Mouse (Mus musculus) gonadal fat pad, adult 2 months (tissue): ENCODE measurements around the gene Kif28. TPM values are rescaled to one million over a fixed set of nuclear protein-coding genes. Genes with fewer than 3 reads are reported as not detected.
"Not testable (repeated sequence)": the region's sequence is repeated elsewhere in the genome, so short reads cannot be mapped to it uniquely, and the experiment has no call there.

Source experiments
- DNase-seq: peaks from one replicate; pipeline ENCODE4 v3.0.0-alpha.2; 2012; ENCODE audit warnings: low read depth
- polyA plus RNA-seq: library from polyadenylated mRNA; depleted of rRNA; stranded (reverse); fragments of >200 nt; gene quantifications from 2 replicates; pipeline ENCODE4 v1.2.3, GENCODE M21; 2012

Gene Kif28
- polyA plus RNA-seq, 1 experiment: not detected

- no peak for DNase-seq
These were observed 40.9 kb downstream of the Kif28 start for GRCm38 (mm10) chr1:179704150-179704549.

GRCm38 (mm10) chr1:179689479-179689878 is 55.6 kb downstream of the Kif28 start:
- no peak for DNase-seq

- no peak for DNase-seq
These were observed 56.2 kb downstream of the Kif28 start for GRCm38 (mm10) chr1:179688914-179689313.

- DNase-seq: no peak
These were observed 56.7 kb downstream of the Kif28 start for GRCm38 (mm10) chr1:179688415-179688814.

GRCm38 (mm10) chr1:179687966-179688365 is 57.1 kb downstream of the Kif28 start:
- DNase-seq: no peak

- DNase-seq: no peak
These were observed 57.8 kb downstream of the Kif28 start for GRCm38 (mm10) chr1:179687305-179687704.

GRCm38 (mm10) chr1:179686781-179687180 is 58.3 kb downstream of the Kif28 start:
- DNase-seq: no peak

- no peak for DNase-seq
These were observed 58.7 kb downstream of the Kif28 start for GRCm38 (mm10) chr1:179686348-179686747.

- DNase-seq: not testable (repeated sequence)
These were observed 62.3 kb downstream of the Kif28 start for GRCm38 (mm10) chr1:179682753-179683152.

- peak; percentile 84 for DNase-seq
These were observed 65.7 kb downstream of the Kif28 start for GRCm38 (mm10) chr1:179679326-179679725.

- no peak for DNase-seq
These were observed 68.0 kb downstream of the Kif28 start for GRCm38 (mm10) chr1:179677031-179677430.

GRCm38 (mm10) chr1:179674355-179674754 is 70.7 kb downstream of the Kif28 start:
- no peak for DNase-seq

- DNase-seq: no peak
These were observed 76.1 kb downstream of the Kif28 start for GRCm38 (mm10) chr1:179668836-179669537.

GRCm38 (mm10) chr1:179668013-179668805 is 76.9 kb downstream of the Kif28 start, which contains the start of gene Sccpdh:
Gene Sccpdh (plus strand): TSS chr1:179668210.
- DNase-seq: no peak

- no peak for DNase-seq
These were observed 77.6 kb downstream of the Kif28 start for GRCm38 (mm10) chr1:179667450-179667849.

GRCm38 (mm10) chr1:179666971-179667370 is 78.1 kb downstream of the Kif28 start:
- DNase-seq: no peak

GRCm38 (mm10) chr1:179664309-179664930 is 80.7 kb downstream of the Kif28 start:
- no peak for DNase-seq

- DNase-seq: no peak
These were observed 82.0 kb downstream of the Kif28 start for GRCm38 (mm10) chr1:179663065-179663464.

- DNase-seq: no peak
These were observed 93.8 kb downstream of the Kif28 start for GRCm38 (mm10) chr1:179651224-179651623.

- DNase-seq: no peak
These were observed 94.8 kb downstream of the Kif28 start for GRCm38 (mm10) chr1:179650284-179650683.

GRCm38 (mm10) chr1:179649324-179649723 is 95.7 kb downstream of the Kif28 start:
- DNase-seq: no peak

GRCm38 (mm10) chr1:179648678-179649077 is 96.4 kb downstream of the Kif28 start:
- DNase-seq: not testable (repeated sequence)

- DNase-seq: no peak
These were observed 99.1 kb downstream of the Kif28 start for GRCm38 (mm10) chr1:179645980-179646268.
